Mouse (Mus musculus): ENCODE measurements at regions not wholly inside any gene's neighbourhood (a gene's known extent, or its start where the extent isn't known, plus 50 kb on each side); places are given as distances from the start of the nearest gene placed in this dataset.

GRCm38 (mm10) chr16:9364105-9364504 lies 534.2 kb downstream of the 1810013L24Rik start:
- Histone ChIP-seq H3K4me1 (no peaks in the 10 kb centered on the region), H3K4me3 (no peak overlapping the region), H3K9ac (replicated peaks) (no peak overlapping the region), H3K27me3 (no peaks in the 10 kb centered on the region), H3K9me3 (no peaks in the 10 kb centered on the region), H3K4me2 (replicated peaks) (no peak overlapping the region), H3K36me3 (no peaks in the 10 kb centered on the region), H3K27ac (replicated peaks) (no peak overlapping the region)
- WGBS = 52% methylated on average over 2 of the region's 2 CpGs
- ATAC-seq (ENCODE audit: low FRiP score, low read depth) = no peak

GRCm38 (mm10) chr16:9390986-9391385 lies 561.1 kb downstream of the 1810013L24Rik start:
- Histone ChIP-seq H3K4me2 (replicated peaks) (no peak overlapping the region), H3K4me3 (no peak overlapping the region), H3K27ac (replicated peaks) (no peak overlapping the region), H3K27me3 (no peaks in the 10 kb centered on the region), H3K36me3 (no peaks in the 10 kb centered on the region), H3K9ac (replicated peaks) (no peak overlapping the region), H3K4me1 (no peaks in the 10 kb centered on the region), H3K9me3 (no peaks in the 10 kb centered on the region)
- ATAC-seq (ENCODE audit: low FRiP score, low read depth) = no peak
- 22% methylated on average over 1 of the region's 1 CpGs for WGBS

GRCm38 (mm10) chr16:9404736-9405135 lies 574.8 kb downstream of the 1810013L24Rik start:
- Histone ChIP-seq H3K9me3 (no peaks in the 10 kb centered on the region), H3K27me3 (no peaks in the 10 kb centered on the region), H3K36me3 (no peaks in the 10 kb centered on the region), H3K9ac (replicated peaks) (no peak overlapping the region), H3K4me2 (replicated peaks) (no peak overlapping the region), H3K4me1 (no peaks in the 10 kb centered on the region), H3K4me3 (no peak overlapping the region), H3K27ac (replicated peaks) (no peak overlapping the region)
- ATAC-seq (ENCODE audit: low FRiP score, low read depth) = no peak
- WGBS = 79% methylated on average over 5 of the region's 5 CpGs

- no peaks in the 10 kb centered on the region for H3K36me3 ChIP-seq
- WGBS = 74% methylated on average over 1 of the region's 1 CpGs
- no peak overlapping the region for H3K27ac ChIP-seq (replicated peaks)
- no peak for ATAC-seq (ENCODE audit: low FRiP score, low read depth)
- no peak overlapping the region for H3K4me2 ChIP-seq (replicated peaks)
- H3K27me3 ChIP-seq = no peaks in the 10 kb centered on the region
- H3K9ac ChIP-seq (replicated peaks) = no peak overlapping the region
- no peaks in the 10 kb centered on the region for H3K4me1 ChIP-seq
- no peak overlapping the region for H3K4me3 ChIP-seq
- no peaks in the 10 kb centered on the region for H3K9me3 ChIP-seq
Observed at GRCm38 (mm10) chr16:9408196-9408595, 578.3 kb downstream of the 1810013L24Rik start.

- Histone ChIP-seq H3K4me3 (no peak overlapping the region), H3K27ac (replicated peaks) (no peak overlapping the region), H3K27me3 (peaks cover 9% of the 10 kb centered on the region; the same call in 1 of the 2 replicates), H3K9me3 (no peaks in the 10 kb centered on the region), H3K9ac (replicated peaks) (no peak overlapping the region), H3K36me3 (no peaks in the 10 kb centered on the region), H3K4me2 (replicated peaks) (no peak overlapping the region), H3K4me1 (no peaks in the 10 kb centered on the region)
- ATAC-seq (ENCODE audit: low FRiP score, low read depth) = no peak
Observed at GRCm38 (mm10) chr16:9430509-9430908, 564.9 kb downstream of the Grin2a start.

- Histone ChIP-seq H3K27ac (replicated peaks) (no peak overlapping the region), H3K4me1 (no peaks in the 10 kb centered on the region), H3K9me3 (no peaks in the 10 kb centered on the region), H3K36me3 (no peaks in the 10 kb centered on the region), H3K4me3 (no peak overlapping the region), H3K27me3 (peaks cover 42% of the 10 kb centered on the region), H3K4me2 (replicated peaks) (no peak overlapping the region), H3K9ac (replicated peaks) (no peak overlapping the region)
- WGBS = 32% methylated on average over 2 of the region's 2 CpGs
- ATAC-seq (ENCODE audit: low FRiP score, low read depth) = peak; percentile 54; the same call in 1 of the 2 replicates
Observed at GRCm38 (mm10) chr16:9439300-9439856, 556.0 kb downstream of the Grin2a start.

GRCm38 (mm10) chr16:9439891-9440290 lies 555.5 kb downstream of the Grin2a start:
- ATAC-seq (ENCODE audit: low FRiP score, low read depth) = no peak
- Histone ChIP-seq H3K4me1 (no peaks in the 10 kb centered on the region), H3K27me3 (peaks cover 41% of the 10 kb centered on the region), H3K27ac (replicated peaks) (no peak overlapping the region), H3K9me3 (no peaks in the 10 kb centered on the region), H3K36me3 (no peaks in the 10 kb centered on the region), H3K9ac (replicated peaks) (no peak overlapping the region), H3K4me3 (no peak overlapping the region), H3K4me2 (replicated peaks) (no peak overlapping the region)
- WGBS = 83% methylated on average over 1 of the region's 1 CpGs

- no peaks in the 10 kb centered on the region for H3K4me1 ChIP-seq
- H3K36me3 ChIP-seq = no peaks in the 10 kb centered on the region
- 0 out of 2 replicates have a peak, but pooled peaks cover 4% of the 10 kb centered on the region for H3K27me3 ChIP-seq
- ATAC-seq (ENCODE audit: low FRiP score, low read depth) = no peak
- no peaks in the 10 kb centered on the region for H3K9me3 ChIP-seq
- H3K4me2 ChIP-seq (replicated peaks) = no peak overlapping the region
- no peak overlapping the region for H3K9ac ChIP-seq (replicated peaks)
- H3K27ac ChIP-seq (replicated peaks) = no peak overlapping the region
- WGBS = 88% methylated on average over 4 of the region's 4 CpGs
- no peak overlapping the region for H3K4me3 ChIP-seq
Observed at GRCm38 (mm10) chr16:9452058-9452457, 543.3 kb downstream of the Grin2a start.

- no peaks in the 10 kb centered on the region for H3K36me3 ChIP-seq
- H3K4me1 ChIP-seq = no peaks in the 10 kb centered on the region
- WGBS = 78% methylated on average over 6 of the region's 6 CpGs
- no peak for ATAC-seq (ENCODE audit: low FRiP score, low read depth)
- no peak overlapping the region for H3K27ac ChIP-seq (replicated peaks)
- no peak overlapping the region for H3K4me2 ChIP-seq (replicated peaks)
- no peaks in the 10 kb centered on the region for H3K27me3 ChIP-seq
- no peaks in the 10 kb centered on the region for H3K9me3 ChIP-seq
- no peak overlapping the region for H3K4me3 ChIP-seq
- H3K9ac ChIP-seq (replicated peaks) = no peak overlapping the region
Observed at GRCm38 (mm10) chr16:9457574-9457973, 537.8 kb downstream of the Grin2a start.

- Histone ChIP-seq H3K4me3 (no peak overlapping the region), H3K36me3 (no peaks in the 10 kb centered on the region), H3K4me2 (replicated peaks) (no peak overlapping the region), H3K4me1 (no peaks in the 10 kb centered on the region), H3K9ac (replicated peaks) (no peak overlapping the region), H3K27ac (replicated peaks) (no peak overlapping the region), H3K27me3 (no peaks in the 10 kb centered on the region), H3K9me3 (no peaks in the 10 kb centered on the region)
- 95% methylated on average over 3 of the region's 3 CpGs for WGBS
- ATAC-seq (ENCODE audit: low FRiP score, low read depth) = no peak
Observed at GRCm38 (mm10) chr16:9462497-9462896, 532.9 kb downstream of the Grin2a start.

GRCm38 (mm10) chr16:9469394-9469793 lies 526.0 kb downstream of the Grin2a start:
- H3K9me3 ChIP-seq = no peaks in the 10 kb centered on the region
- H3K27ac ChIP-seq (replicated peaks) = no peak overlapping the region
- no peak overlapping the region for H3K9ac ChIP-seq (replicated peaks)
- no peak overlapping the region for H3K4me3 ChIP-seq
- no peaks in the 10 kb centered on the region for H3K36me3 ChIP-seq
- no peak for ATAC-seq (ENCODE audit: low FRiP score, low read depth)
- H3K4me2 ChIP-seq (replicated peaks) = no peak overlapping the region
- no peaks in the 10 kb centered on the region for H3K27me3 ChIP-seq
- 65% methylated on average over 4 of the region's 4 CpGs for WGBS
- H3K4me1 ChIP-seq = no peaks in the 10 kb centered on the region

- Histone ChIP-seq H3K9ac (replicated peaks) (no peak overlapping the region), H3K9me3 (no peaks in the 10 kb centered on the region), H3K27ac (replicated peaks) (no peak overlapping the region), H3K27me3 (no peaks in the 10 kb centered on the region), H3K4me3 (no peak overlapping the region), H3K4me2 (replicated peaks) (no peak overlapping the region), H3K36me3 (no peaks in the 10 kb centered on the region), H3K4me1 (no peaks in the 10 kb centered on the region)
- no peak for ATAC-seq (ENCODE audit: low FRiP score, low read depth)
- 90% methylated on average over 1 of the region's 1 CpGs for WGBS
Observed at GRCm38 (mm10) chr16:9485291-9485690, 510.1 kb downstream of the Grin2a start.

- Histone ChIP-seq H3K9ac (replicated peaks) (no peak overlapping the region), H3K4me2 (replicated peaks) (no peak overlapping the region), H3K4me3 (no peak overlapping the region), H3K9me3 (no peaks in the 10 kb centered on the region), H3K4me1 (no peaks in the 10 kb centered on the region; the same call in 1 of the 2 replicates), H3K36me3 (no peaks in the 10 kb centered on the region), H3K27me3 (no peaks in the 10 kb centered on the region), H3K27ac (replicated peaks) (no peak overlapping the region)
- no peak for ATAC-seq (ENCODE audit: low FRiP score, low read depth)
- WGBS = 80% methylated on average over 2 of the region's 2 CpGs
Observed at GRCm38 (mm10) chr16:9498301-9498700, 497.1 kb downstream of the Grin2a start.
